8 mouse cellular contexts compared by ENCODE assay signal in genomic region chr16:91694455-91695084, GRCm38 (mm10). TPM values are rescaled to one million over a fixed set of nuclear protein-coding genes. Genes with fewer than 3 reads are reported as not detected.
DNase-seq lines count a peak whose midpoint lies in the region; ATAC-seq lines count a peak whose summit lies in the region.

No protein-coding gene starts in this region.

- no peak overlapping the region for H3K4me3 ChIP-seq in heart, embryonic 13.5 days
- H3K4me3 ChIP-seq in kidney, embryonic 16.5 days (ENCODE audit: low read length): no peak overlapping the region
- no peak overlapping the region for H3K4me3 ChIP-seq in liver, embryonic 12.5 days
- no peak overlapping the region for H3K4me3 ChIP-seq in stomach, embryonic 15.5 days (replicated peaks)

- H3K27ac ChIP-seq in heart, embryonic 13.5 days (replicated peaks): no peak overlapping the region
- H3K27ac ChIP-seq in kidney, embryonic 16.5 days (ENCODE audit: low read length): no peak overlapping the region
- H3K27ac ChIP-seq in liver, embryonic 12.5 days: no peak overlapping the region
- peak overlapping the region; percentile 54; the same call in 1 of the 2 replicates for H3K27ac ChIP-seq in stomach, embryonic 15.5 days

- H3K36me3 ChIP-seq in heart, embryonic 13.5 days: peaks cover 41% of the 10 kb centered on the region
- H3K36me3 ChIP-seq in kidney, embryonic 16.5 days (ENCODE audit: insufficient read depth, low read length): peaks cover 13% of the 10 kb centered on the region
- H3K36me3 ChIP-seq in liver, embryonic 12.5 days: peaks cover 54% of the 10 kb centered on the region
- peaks cover 6% of the 10 kb centered on the region for H3K36me3 ChIP-seq in stomach, embryonic 15.5 days

- H3K9me3 ChIP-seq in heart, embryonic 13.5 days: no peaks in the 10 kb centered on the region
- 0 out of 2 replicates have a peak, but pooled peaks cover 3% of the 10 kb centered on the region for H3K9me3 ChIP-seq in kidney, embryonic 16.5 days (ENCODE audit: low read length)
- H3K9me3 ChIP-seq in liver, embryonic 12.5 days (replicated peaks): no peaks in the 10 kb centered on the region
- H3K9me3 ChIP-seq in stomach, embryonic 15.5 days: no peaks in the 10 kb centered on the region

- peaks cover 13% of the 10 kb centered on the region for H3K4me1 ChIP-seq in heart, embryonic 13.5 days
- peaks cover 15% of the 10 kb centered on the region for H3K4me1 ChIP-seq in kidney, embryonic 16.5 days (ENCODE audit: insufficient read depth, low read length)
- peaks cover 30% of the 10 kb centered on the region for H3K4me1 ChIP-seq in liver, embryonic 12.5 days
- no peaks in the 10 kb centered on the region; the same call in 1 of the 2 replicates for H3K4me1 ChIP-seq in stomach, embryonic 15.5 days

- H3K9ac ChIP-seq in heart, embryonic 13.5 days: no peak overlapping the region; the same call in 1 of the 2 replicates
- H3K9ac ChIP-seq in kidney, embryonic 16.5 days (replicated peaks; ENCODE audit: low read length): no peak overlapping the region
- H3K9ac ChIP-seq in liver, embryonic 12.5 days: no peak overlapping the region
- H3K9ac ChIP-seq in stomach, embryonic 15.5 days: no peak overlapping the region

- no peak overlapping the region for H3K4me2 ChIP-seq in heart, embryonic 13.5 days
- no peak overlapping the region for H3K4me2 ChIP-seq in kidney, embryonic 16.5 days (replicated peaks; ENCODE audit: low read depth, low read length)
- 0 out of 2 replicates have a peak overlapping the region, but pooled peaks have one; percentile 17 for H3K4me2 ChIP-seq in liver, embryonic 12.5 days
- H3K4me2 ChIP-seq in stomach, embryonic 15.5 days: no peak overlapping the region

- peak; percentile 72 for DNase-seq in CD4-positive helper T cell, adult 2 months (ENCODE audit: low read depth, low spot score)
- peak; percentile 87 for DNase-seq in brain, adult 2 months (ENCODE audit: low read depth, low spot score)
- peak; percentile 43 for DNase-seq in fibroblast of lung, adult 2 months (ENCODE audit: low read depth)
- peak; percentile 78 for DNase-seq in neural tube, embryonic 10.5 days (ENCODE audit: extremely low spot score, low spot score)

- WGBS in heart, embryonic 13.5 days: 27% methylated on average over 14 of the region's 14 CpGs
- 26% methylated on average over 14 of the region's 14 CpGs for WGBS in kidney, embryonic 16.5 days
- 33% methylated on average over 14 of the region's 14 CpGs for WGBS in liver, embryonic 12.5 days (ENCODE audit: insufficient replicate concordance)
- WGBS in stomach, embryonic 15.5 days: 29% methylated on average over 14 of the region's 14 CpGs

- peak; percentile 83; the same call in 1 of the 2 replicates for ATAC-seq in heart, embryonic 13.5 days (ENCODE audit: extremely low read depth, insufficient number of reproducible peaks, low FRiP score, low TSS enrichment)
- peak; percentile 96 for ATAC-seq in kidney, embryonic 16.5 days (ENCODE audit: low FRiP score, low TSS enrichment)
- ATAC-seq in liver, embryonic 12.5 days: peak; percentile 78
- peak; percentile 85 for ATAC-seq in stomach, embryonic 15.5 days (ENCODE audit: insufficient read depth, low FRiP score, low read depth)

- no peaks in the 10 kb centered on the region for H3K27me3 ChIP-seq in heart, embryonic 13.5 days (replicated peaks)
- no peaks in the 10 kb centered on the region for H3K27me3 ChIP-seq in kidney, embryonic 16.5 days (ENCODE audit: insufficient read depth, low read length)
- H3K27me3 ChIP-seq in liver, embryonic 12.5 days (replicated peaks): no peaks in the 10 kb centered on the region
- H3K27me3 ChIP-seq in stomach, embryonic 15.5 days (replicated peaks): no peaks in the 10 kb centered on the region

RNA-seq across cellular contexts. Expression of gene Donson, which starts 6.0 kb away (rescaled TPM):
- 13.9 and 15.0 TPM in 2 replicates for polyA plus RNA-seq in heart, embryonic 13.5 days (2015; fragmentation: Nextera tagmentation; extraction: Ambion mirVana)
- polyA plus RNA-seq in kidney, embryonic 16.5 days (2015; fragmentation: Nextera tagmentation; extraction: Ambion mirVana): 21.5 and 22.6 TPM in 2 replicates
- 48.4 and 54.9 TPM in 2 replicates for polyA plus RNA-seq in liver, embryonic 12.5 days (2016; fragmentation: Nextera tagmentation; extraction: Ambion mirVana)
- 20.5 and 21.1 TPM in 2 replicates for polyA plus RNA-seq in stomach, embryonic 15.5 days (2015; fragmentation: Nextera tagmentation; extraction: Ambion mirVana)

RNA-seq across cellular contexts. Expression of gene Cryzl1, which starts 34.2 kb away (rescaled TPM):
- polyA plus RNA-seq in heart, embryonic 13.5 days (2015; fragmentation: Nextera tagmentation; extraction: Ambion mirVana): 51.4 and 58.5 TPM in 2 replicates
- 73.9 and 80.8 TPM in 2 replicates for polyA plus RNA-seq in kidney, embryonic 16.5 days (2015; fragmentation: Nextera tagmentation; extraction: Ambion mirVana)
- 40.3 and 40.9 TPM in 2 replicates for polyA plus RNA-seq in liver, embryonic 12.5 days (2016; fragmentation: Nextera tagmentation; extraction: Ambion mirVana)
- 67.6 and 71.6 TPM in 2 replicates for polyA plus RNA-seq in stomach, embryonic 15.5 days (2015; fragmentation: Nextera tagmentation; extraction: Ambion mirVana)

RNA-seq across cellular contexts. Expression of gene Itsn1, which starts 34.5 kb away (rescaled TPM):
- polyA plus RNA-seq in heart, embryonic 13.5 days (2015; fragmentation: Nextera tagmentation; extraction: Ambion mirVana): 19.5 and 20.0 TPM in 2 replicates
- 24.3 and 25.7 TPM in 2 replicates for polyA plus RNA-seq in kidney, embryonic 16.5 days (2015; fragmentation: Nextera tagmentation; extraction: Ambion mirVana)
- polyA plus RNA-seq in liver, embryonic 12.5 days (2016; fragmentation: Nextera tagmentation; extraction: Ambion mirVana): 47.5 and 52.3 TPM in 2 replicates
- 19.4 and 21.7 TPM in 2 replicates for polyA plus RNA-seq in stomach, embryonic 15.5 days (2015; fragmentation: Nextera tagmentation; extraction: Ambion mirVana)

RNA-seq across cellular contexts. Expression of gene Son, which starts 47.3 kb away (rescaled TPM):
- polyA plus RNA-seq in heart, embryonic 13.5 days (2015; fragmentation: Nextera tagmentation; extraction: Ambion mirVana): 76.4 and 78.3 TPM in 2 replicates
- polyA plus RNA-seq in kidney, embryonic 16.5 days (2015; fragmentation: Nextera tagmentation; extraction: Ambion mirVana): 100.0 and 111 TPM in 2 replicates
- polyA plus RNA-seq in liver, embryonic 12.5 days (2016; fragmentation: Nextera tagmentation; extraction: Ambion mirVana): 60.5 and 65.0 TPM in 2 replicates
- 108 and 114 TPM in 2 replicates for polyA plus RNA-seq in stomach, embryonic 15.5 days (2015; fragmentation: Nextera tagmentation; extraction: Ambion mirVana)

RNA-seq across cellular contexts. Expression of gene Gart, which starts 47.8 kb away (rescaled TPM):
- polyA plus RNA-seq in heart, embryonic 13.5 days (2015; fragmentation: Nextera tagmentation; extraction: Ambion mirVana): 72.6 and 77.2 TPM in 2 replicates
- 120 and 129 TPM in 2 replicates for polyA plus RNA-seq in kidney, embryonic 16.5 days (2015; fragmentation: Nextera tagmentation; extraction: Ambion mirVana)
- 158 and 160 TPM in 2 replicates for polyA plus RNA-seq in liver, embryonic 12.5 days (2016; fragmentation: Nextera tagmentation; extraction: Ambion mirVana)
- polyA plus RNA-seq in stomach, embryonic 15.5 days (2015; fragmentation: Nextera tagmentation; extraction: Ambion mirVana): 107 and 115 TPM in 2 replicates
